Mouse (Mus musculus) right cerebral cortex, adult 2 months (tissue): ENCODE data around the gene Taf1b.
"Not testable (repeated sequence)": the region's sequence is repeated elsewhere in the genome, so short reads cannot be mapped to it uniquely, and the experiment has no call there.

Source experiments
- DNase-seq, 2 experiments: peaks; one replicate each; pipeline ENCODE4 v3.0.0; 2021 to 2022; ENCODE audit warnings: low spot score in 2 of 2

The Taf1b gene

DNA sequence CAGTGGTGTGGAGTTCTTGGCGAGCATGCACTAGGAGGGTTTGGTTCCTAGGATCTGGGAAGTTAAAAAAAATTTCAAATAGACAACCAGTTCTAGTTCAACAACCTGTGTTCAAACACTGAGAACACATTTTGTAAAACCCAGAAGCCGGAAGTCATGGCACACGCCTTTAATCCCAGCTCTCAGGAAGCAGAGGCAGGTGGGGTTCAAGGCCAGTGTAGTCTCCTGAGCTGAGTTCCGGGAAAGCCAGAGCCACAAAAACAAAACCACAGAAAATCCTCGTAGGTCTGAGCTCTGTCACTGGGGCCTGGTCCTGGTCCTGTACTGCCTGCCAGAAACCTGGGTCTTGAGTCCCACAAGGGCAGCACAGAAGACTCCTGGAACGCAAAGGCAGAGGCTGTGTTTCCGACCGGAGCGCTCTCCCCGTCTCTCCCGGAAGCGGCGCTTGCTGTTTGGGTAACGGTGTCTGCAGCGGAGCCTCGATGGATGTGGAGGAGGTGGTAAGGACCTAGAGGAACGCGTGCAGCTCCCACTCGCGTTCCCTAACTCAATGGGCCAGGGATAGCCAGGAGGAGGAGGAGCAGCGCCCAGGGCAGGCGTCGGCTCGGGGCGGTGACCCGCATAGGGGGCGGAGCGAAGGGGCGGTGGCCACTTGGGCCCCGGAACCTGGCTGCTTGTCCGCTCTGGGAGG lies at the start of gene Taf1b:
Gene Taf1b, plus strand, starts transcription at position 210 of the 691 bp plus-strand sequence.
- DNase-seq = peak; percentile 82 to 84

DNA sequence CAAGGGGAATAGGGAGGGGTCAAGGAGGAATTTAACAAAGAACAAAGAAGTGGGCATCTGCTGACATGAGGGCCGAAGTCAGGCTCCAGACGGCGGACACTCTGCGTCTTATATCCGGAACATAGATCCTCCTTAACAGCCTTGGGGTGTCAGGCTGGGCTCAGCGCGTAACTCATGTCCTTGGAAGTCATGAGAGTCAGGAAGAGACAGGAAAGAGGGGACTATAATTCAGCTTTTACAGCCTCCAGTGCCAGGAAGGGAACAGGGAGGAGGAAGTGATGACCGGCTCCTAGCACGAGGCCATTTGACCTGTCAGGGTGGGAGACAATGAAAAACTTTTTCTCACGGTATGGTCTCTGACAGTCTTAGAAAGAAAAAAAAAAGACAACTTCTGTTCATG lies 37.8 kb upstream of the Taf1b start:
- no peak for DNase-seq

DNA sequence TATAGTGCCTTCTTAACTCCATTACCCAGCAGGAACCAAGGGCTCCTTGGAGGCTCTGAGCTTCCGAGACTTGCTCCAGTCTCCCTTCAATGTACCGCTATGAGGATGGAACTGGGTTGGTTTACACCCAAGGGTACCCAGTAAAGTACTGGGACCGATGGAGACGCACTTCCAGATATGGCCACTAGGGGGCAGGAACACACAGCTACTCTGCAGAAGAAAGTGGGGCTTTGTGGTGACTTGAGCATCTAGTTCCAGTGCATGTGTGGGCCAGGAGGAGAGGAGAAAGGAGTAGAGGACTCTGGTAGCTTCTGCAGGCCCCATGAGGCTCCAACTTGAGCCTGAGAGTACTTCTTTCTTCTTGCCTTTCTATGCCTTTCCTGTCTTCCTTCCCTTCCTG lies 36.0 kb upstream of the Taf1b start:
- not testable (repeated sequence) for DNase-seq

DNA sequence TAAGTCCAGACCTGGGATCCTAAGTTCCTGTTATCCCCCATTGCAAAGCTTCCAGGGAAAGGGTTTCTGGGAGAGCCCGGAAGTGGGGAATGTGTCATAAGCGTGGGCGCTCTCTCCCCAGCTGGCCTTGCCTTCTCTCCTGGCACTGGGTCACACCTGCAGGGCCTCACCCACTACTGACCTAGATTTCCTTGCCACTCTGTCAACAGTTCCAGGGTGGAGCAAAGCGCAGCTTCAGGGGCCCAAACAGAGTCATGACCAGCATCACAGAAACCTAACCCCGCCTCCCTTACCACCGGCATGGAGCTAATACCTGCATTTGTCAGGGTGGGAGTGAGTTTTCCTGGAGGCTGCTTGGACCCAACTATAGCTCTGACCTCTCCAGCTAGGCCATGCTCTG lies 34.7 kb upstream of the Taf1b start:
- DNase-seq = not testable (repeated sequence)

DNA sequence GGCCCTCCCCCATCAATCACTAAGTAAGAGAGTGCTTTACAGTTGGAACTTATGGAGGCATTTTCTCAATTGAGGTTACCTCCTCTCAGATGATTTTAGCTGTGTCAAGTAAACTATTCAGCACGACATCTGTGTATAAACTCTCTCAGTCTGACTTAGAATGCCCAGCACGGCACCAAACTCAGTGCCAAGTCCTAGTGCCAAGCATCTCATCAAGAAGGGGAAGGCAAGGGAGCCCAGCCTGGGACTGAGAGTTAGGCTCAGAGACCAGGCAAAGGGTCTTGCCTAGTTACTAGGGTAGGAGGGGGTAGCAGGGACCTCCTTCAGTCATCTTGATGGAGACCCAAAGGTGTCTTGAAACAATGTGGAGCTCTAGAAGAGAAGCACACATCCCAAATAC lies 29.2 kb upstream of the Taf1b start:
- DNase-seq = no peak

DNA sequence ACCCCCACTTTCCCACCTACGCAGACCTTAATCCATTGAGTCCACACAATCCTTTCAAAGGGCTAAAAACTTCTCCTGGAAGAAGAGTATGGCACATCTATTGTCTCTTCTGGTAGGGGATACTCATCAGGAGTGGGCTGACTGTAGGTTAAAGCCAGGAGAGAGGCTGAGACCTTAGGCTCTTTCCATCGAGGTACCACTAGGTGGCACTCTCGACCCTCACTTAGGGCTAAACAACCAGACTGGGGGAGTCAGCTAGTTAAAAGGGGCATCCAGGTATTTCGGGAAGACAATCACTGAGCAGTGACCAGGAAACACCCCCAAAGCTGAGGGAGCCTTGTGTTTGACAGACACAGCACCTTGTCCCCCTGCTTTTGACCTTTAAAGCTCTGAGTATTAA lies 27.2 kb upstream of the Taf1b start:
- DNase-seq = peak; percentile 34 to 46

DNA sequence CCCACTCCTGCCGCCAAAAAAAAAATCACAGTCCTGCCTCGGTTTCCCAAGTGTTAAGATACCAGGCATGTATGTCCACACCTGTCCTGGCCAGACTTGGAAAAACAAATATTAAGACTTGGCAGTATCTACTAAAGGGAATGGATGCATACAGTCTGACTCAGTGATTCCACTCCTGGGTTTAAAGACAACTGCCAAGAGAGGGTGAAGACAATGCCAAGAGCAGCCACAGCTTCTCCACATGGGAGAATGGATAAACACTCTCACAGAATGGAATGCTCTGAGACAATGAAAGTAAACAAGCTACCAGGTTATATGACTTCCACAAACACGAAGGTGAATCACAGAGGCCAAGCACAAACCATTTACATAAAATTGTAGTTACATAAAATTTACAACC lies 24.9 kb upstream of the Taf1b start:
- no peak for DNase-seq

DNA sequence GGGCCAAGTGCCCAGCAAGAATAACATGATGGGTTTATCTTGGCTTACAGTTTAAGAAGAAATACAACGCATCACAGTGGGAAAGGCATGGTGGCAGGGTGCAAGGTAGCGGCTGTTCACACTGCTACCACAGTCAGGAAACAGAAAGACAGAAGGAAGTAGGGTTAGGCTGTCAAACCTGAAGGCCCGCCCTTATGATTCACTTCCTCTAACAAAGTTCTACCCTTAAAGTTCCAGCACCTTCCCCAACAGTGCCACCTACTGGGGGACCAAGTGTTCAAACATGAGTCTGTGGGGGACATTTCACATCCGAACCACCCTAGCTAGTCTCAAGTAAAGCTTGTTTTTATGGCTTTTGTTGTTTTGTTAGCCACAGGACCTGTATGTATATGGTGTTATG lies 13.2 kb upstream of the Taf1b start:
- no peak for DNase-seq

DNA sequence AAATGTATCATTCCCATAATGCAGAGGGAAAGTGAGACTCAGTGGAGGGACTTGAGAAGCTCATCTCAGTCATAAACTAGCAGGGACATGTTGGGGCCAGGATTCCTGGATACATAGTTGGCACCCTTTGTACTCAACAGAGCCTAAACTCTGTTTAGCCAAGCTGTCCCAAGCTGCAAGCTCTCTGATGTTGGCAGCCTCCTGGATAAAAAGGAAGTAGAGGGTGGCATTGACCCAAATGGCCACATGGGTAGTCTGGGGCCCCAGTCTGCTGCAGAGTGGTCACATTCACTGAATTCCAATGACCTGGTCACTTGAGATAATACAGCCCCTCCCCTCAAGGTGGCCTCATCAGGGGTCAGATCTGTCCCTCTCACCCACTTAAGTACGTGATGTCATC lies 11.3 kb upstream of the Taf1b start:
- DNase-seq = no peak

DNA sequence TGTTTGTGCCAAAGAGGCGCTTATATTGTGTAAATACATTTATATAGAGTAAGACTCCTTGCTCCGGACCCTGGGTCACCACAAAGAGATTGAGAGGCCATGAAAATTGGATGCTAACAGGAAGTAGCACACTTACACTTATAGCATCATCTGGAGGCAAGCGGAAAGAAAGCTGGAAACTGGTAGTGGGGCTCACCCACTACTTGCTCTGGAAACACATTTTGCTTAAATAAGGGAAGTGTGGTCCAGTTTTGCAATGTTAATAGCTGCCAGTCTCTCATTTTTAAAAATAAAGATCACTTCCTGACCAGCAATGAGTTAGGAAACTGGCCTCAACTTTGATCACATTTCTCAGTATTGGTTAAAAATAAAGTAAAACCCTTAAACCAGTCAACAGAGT lies 5.7 kb upstream of the Taf1b start:
- DNase-seq = not testable (repeated sequence)

DNA sequence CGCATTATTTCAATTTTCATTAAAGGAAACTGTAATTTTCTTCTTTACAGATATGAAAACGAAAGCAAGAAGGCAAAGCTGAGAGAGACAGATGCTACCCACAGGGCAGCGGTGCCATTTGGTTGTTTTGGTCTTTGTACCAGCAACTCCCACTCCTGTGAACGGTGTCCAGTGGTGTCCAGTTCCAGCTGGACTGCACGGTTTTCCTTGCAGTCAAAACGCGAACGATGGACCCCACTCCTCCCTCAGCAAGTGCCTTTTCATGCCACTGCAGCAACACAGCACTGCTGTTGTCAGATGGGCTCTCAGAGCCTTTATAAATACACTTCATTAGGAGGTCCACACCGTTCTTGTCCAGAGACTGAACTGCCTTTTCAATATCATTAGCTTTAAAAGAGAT lies 5.1 kb upstream of the Taf1b start:
- DNase-seq = no peak

DNA sequence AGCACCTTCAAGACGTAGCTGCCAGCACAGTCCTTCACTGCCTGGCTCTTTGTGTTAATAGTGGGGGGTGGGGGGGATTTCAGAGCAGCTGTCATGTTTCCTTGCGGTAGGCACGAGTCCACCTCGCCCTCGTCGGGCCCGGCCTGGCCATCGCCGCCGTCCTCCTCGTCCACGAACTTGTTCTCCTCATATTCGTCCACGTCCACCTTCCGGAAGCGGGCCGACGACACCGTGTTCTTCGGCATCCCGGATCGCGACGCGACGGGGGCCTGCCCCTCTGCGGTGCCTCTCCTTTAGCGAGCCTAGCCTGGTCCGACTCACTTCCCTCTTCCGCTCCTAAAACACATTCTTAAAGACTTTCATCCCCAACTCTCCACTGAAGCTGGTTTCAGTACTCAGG lies 4.7 kb upstream of the Taf1b start:
- no peak for DNase-seq

DNA sequence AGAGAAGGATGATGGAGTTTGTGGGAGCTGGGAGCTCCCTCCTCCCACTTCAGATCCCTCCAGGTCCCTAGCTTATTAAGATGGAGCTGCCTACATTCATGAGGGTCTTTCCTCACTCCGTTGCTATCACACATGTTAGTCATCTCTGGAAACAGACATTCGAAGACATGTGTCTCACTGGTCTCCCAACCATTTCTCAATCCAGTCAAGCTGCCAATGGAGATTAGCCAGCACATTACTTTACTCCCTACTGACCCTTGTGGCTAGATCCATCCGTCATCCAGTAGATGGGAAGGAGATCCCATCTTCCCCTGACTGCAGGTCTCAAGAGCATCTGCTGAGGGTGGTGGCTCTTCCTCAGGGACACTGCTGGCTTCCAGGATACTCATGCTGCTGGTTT lies 3.4 kb upstream of the Taf1b start:
- DNase-seq = not testable (repeated sequence)

DNA sequence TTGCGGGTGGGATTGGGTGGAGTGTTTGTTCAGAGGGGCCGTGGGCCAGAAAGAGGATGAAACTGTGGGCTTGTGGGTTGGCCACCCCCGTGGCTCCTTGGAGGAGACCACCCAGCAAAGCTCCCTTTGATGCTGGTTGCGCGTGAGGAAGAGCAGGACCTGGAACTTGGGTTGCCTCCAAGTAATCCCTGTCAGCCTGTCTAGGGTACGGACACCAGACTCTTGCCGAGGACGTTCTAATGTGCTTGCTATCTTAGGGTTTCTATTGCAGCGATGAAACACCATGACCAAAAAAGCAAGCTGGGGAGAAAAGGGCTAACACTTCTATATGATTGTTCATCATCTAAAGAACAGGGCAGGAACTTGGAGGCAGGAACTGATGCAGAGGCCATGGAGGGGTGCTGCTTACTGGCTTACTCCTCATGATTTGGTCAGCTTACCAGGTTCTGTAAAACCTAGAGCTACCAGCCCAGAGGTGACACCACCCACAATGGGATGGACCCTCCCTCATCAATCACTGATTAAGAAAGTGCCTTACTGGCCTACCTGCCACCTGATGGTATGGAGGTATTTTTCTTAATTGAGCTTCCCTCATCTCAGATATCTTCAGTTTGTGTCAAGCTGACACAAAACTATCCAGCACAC lies 804 bp downstream of the Taf1b start:
- peak in 1 of 2 experiments; percentile 10 for DNase-seq

DNA sequence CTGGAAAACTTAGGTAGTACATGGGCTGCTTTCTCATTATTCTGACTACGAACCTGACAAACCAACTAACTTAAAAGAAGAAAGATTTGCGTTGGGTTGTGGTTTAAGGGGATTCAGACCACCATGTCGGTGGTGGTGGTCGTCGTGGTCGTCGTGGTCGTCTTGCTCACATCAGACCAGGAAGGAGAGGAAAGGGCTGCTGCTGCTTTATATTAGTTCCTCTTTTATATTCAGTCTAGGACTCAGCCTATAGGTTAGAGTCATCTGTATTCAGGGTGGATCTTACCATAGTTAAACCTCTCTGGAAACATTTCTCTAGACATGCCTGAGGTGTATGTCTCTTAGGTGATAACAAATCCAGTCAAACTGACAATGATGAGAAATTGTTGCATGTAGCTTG lies 19.0 kb downstream of the Taf1b start:
- DNase-seq = no peak

DNA sequence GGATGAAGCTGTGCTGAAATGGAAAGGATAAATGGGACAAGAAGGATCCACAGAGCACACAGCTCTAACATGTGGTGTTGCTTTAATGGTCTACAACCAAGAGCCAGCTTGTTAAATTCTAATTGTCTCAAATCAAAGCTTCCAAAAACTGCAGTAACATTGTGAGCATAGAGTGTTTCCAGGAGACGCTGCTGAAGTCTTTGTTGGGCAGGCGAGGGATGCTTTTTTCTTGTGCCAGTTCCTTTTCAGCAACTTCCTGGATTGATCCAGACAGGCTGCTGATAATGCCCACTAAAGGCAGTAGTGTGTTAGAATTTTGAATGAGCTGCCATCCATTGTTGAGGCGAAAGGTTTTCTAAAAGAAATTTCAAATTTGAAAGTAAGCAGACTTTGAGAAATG lies 22.9 kb downstream of the Taf1b start:
- DNase-seq = no peak

DNA sequence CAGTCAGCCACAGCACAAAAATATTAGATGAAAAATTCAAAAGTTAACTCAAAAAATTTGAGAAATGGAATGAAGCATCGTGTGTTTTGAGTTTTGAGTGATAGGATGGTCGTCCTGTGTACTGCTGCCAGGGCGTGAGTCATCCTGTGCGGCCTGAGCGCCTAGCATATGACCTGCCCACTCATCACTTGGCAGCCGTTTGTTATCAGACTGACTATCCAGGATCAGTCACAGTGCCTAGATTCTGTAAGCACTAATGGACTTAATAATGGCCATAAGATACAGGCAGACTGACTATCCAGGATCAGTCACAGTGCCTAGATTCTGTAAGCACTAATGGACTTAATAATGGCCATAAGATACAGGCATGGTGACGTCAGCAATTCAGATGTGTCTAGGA lies 26.9 kb downstream of the Taf1b start:
- peak in 1 of 2 experiments; percentile 36 for DNase-seq

DNA sequence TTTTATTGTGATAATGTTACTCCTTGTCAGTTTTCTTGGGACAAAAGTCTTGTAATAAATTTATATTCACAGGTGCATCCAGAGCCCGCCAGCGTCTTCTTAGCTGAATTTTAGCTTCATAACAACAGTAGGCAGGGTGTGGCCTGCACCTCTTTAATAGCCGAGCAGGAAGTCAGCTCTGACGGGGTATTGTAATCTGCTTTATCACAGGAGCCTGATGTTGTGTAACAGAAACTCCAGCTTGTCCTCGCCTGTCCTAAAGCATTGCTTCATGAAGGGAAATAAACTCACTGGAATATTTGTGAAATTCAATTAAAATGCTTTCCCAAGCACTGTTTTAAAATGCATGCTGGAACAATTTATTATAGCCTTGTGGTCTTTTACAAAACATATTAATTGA lies 38.2 kb downstream of the Taf1b start:
- no peak for DNase-seq

DNA sequence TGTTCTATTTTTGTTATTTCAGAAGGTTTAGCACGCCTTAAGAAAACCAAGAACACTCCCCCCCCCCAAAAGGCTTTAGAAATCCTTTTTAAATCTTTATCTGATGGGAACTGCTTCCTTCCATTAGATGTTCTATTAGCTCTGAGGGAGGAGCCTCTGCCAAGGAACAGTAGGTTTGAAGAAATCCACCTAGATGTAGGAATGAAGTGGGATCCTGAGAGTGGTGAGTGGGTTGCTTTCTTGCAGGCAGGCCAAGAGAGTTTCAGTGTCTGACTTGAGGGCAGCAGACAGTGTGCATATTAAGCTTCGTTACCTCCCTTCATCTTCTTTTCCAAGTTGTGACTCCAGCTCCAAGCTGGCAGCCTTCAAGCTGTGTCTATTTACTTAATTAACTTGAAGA lies 39.0 kb downstream of the Taf1b start:
- no peak for DNase-seq

DNA sequence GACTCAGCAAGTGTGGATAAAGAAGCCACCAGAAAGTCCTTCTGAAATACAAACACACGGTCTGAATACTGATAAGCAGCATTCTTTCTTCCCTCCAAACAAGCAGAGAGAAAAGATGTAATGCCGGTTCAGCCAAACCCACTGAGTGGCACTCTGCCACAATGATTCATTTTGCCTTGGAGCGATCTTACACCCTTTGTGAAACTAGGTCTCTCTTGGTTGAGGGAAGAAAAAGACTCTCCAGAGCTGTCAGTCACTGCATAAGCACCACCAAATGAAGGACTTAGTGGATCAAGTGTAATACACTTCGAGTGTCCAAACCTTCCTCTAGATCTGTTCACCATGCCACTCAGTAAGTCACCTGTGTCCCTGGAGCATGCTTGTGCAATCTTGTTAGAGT lies 39.8 kb downstream of the Taf1b start:
- DNase-seq = peak; percentile 43 to 64

DNA sequence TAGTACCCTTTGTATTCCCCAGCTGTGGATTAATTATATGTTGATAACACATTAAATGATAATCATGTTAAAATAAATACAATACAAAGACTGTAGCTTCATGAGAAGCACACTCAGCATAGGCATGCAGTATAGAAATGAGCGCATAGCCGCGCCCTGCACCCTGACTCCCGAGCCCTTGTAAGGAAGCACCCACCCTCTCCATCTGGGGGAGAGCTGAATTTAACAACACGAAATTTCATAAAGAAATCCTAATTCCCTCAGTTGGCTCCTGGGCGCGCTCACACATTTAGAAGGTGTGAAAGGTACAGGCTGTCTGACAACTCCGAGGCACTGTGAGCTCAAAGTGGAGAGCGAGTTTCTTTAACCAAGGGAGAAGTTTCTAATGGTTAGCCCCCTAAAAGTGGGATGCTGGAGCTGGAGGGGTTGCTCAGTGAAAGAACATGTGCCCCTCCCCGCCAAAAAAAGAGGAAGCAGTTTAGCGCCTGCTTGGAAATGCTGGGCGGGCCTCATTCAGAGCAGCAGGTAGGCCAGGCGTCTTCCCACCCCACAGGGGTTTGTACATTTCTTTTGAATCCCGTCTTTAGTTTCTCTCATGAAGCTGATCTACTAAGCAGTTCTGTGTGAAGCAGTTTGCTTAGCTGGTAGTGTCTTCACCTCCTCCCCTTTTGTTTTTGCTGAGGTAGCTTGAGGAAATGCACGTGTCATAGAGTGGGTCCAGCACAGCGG lies 43.4 kb downstream of the Taf1b start:
- DNase-seq = peak in 1 of 2 experiments; percentile 32

DNA sequence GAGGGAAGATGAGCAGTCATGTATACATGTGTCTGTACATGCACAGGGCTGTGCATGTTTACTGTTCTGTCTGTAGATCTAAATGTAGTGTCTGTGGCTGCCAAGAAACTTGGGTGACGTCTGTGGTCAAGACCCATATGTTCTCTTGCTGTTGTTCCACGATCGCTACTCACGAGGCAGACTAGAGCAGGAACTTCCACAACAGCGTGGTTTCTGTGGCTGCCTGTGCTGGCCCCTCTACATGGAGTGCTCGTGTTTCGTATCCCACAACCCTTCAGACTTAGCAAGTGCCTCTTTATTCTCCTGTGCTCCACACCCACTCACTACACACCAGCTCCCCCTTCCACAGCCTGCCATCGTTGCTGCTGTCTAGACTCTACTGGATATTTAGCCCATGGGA lies 49.5 kb downstream of the Taf1b start:
- no peak for DNase-seq

DNA sequence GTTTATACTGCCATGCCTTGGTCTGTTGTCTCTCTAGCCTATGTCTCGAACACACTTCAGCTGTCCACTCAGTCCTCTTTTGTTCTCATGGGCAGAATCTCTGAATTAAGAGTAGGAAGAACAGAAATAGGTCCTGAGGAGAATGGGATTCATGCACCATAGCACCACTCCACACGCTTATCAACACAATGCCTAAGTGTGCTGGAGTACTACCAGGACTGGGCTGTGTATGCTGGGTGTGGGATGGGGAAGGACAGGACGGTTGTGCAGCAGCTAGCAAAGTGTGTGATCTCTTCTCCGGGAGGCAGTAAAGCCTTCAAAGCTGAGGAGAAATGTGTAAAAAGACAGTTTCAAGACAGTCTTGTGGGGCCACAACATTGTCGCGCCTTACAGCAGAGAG lies 50.7 kb downstream of the Taf1b start:
- DNase-seq = no peak
